Mouse (Mus musculus): ENCODE measurements around the gene Bbs1.
A peak's percentile ranks its signal among the peaks of the same experiment; 100 is the strongest.
"Not testable (repeated sequence)": the region's sequence is repeated elsewhere in the genome, so short reads cannot be mapped to it uniquely, and the experiment has no call there.

Gene Bbs1

DNA sequence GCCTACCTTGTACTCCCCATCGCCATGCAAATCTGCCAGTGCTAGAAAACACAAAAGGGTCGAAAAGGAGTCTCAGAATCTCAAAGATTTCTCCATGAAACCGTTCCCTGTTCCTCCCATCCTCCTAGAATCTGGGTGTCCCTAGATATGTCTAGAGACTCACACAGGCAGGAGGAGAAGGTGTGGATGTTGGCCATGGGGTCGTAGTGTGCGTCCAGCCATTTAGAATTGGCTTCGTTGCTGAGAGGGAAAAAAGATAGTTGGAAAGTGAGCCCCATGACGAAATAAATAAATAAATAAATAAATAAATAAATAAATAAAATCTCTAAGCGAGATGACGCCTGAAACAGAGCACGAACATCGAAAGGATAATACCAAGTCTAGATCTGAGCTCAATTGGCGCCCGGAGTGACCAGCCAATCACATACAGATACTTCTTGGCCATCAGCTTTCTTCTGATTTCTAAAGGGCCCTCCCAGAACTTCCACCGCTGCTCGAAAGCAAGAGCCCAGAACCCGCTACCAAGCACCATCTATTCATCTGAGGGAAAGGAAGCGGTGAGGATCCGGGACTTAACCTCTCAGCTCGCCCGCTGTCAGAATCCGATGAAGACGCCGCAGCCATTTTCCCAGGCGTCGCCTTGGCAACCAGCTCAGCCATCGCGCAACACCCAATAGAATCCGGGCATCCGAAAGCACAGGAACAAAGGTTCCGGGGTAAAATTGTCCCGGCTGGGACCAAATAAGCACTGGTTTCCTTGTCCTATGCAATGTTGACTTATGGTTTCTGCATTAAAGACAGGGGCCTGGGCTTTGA lies at the start of gene Bbs1:
Gene Bbs1, minus strand, starts transcription at position 650 of the 816 bp plus-strand sequence.
- DNase-seq (ENCODE audit: low read depth, low spot score): peak; percentile 88

DNA sequence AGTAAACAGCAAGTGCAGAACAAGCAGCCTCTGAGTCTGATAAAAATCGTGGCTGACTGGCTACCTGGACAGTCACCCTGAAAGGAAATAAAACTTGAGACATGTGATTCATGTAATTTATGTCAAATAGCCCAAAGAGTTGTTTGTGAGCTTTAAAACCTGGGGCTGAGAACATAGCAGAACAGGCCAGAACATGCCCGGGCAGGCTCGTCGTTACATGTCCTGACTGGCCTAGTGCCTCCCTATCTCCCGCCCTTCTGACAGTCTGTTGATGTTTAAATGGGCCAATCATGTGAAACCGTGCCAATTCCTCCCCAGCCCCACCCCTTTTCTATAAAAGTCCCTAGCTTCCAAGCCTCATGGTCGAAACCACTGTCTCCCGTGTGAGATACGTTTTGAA lies 42.2 kb upstream of the Bbs1 start:
- DNase-seq (ENCODE audit: low read depth, low spot score): not testable (repeated sequence)

DNA sequence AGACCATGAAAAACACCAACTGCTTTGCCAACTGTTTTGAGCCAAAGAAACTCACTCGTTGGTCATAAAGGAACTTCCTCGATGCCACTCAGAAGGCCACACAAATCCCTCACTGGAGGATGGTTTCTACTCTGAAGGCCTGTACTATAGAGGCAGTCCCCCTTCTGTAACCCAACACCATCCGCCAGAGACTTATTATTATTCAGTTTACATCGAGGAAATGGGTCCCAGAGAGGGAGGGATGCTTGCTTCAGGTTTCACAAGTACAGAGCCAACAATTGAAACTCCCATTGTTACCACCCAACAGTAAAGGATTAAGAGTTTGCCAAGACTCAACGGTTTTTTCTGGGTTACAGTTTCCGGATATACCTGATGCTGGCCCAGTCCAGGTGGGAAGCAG lies 39.1 kb upstream of the Bbs1 start:
- DNase-seq (ENCODE audit: low read depth, low spot score): peak; percentile 68

DNA sequence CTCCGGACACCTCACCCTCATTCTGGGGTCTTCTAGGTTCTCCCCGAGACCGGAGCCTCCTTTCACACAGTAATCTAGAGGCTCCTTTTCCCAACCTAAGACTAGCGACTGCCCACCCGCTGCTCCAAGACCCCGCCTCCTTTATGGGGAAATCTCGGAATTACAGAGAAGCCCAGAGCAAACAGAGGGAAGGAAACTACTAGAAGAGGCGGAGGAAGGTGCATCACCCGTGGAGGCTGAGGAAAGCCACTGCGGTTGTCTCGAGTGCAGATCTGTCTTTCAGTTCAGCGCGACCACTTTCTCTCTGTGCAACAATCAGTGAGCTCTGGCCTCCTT lies 36.8 kb upstream of the Bbs1 start:
- no peak for DNase-seq (ENCODE audit: low read depth, low spot score)

DNA sequence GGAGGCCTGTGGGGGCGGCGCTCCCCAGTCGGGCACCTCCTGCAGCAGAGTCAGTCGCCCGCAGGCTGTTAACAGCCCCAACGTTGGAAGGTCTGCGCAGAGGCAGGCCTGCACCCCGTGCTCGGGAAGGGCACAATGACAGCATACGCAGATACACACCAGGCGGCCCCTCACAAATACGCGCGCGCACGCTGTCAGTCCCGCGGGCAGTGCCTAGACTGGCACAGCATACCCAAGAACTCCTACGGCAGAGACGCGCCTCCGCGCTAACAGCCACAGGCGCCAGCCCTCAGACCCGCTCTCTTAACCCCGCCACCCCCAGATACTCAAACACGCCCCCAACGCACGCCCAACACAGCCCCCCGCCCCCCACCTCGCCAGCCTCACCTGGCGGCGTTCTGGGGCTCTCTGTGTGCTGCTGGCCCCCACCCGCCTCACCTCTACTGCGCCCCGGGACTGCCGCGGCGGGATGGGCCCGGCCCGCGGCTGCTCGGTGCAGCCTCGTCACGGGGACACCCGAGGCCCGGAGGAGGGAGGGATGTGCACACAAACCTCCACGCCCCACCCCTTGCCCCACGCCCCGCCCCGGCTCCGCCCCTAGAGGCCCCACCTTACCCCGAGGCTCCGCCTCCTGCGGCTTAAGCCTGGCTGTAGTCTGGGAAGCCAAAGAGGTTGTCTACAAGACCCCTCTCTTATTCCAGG lies 36.3 kb upstream of the Bbs1 start, which contains the start of gene Peli3:
Gene Peli3, minus strand, starts transcription at position 577 of the 702 bp plus-strand sequence.
- peak; percentile 90 for DNase-seq (ENCODE audit: low read depth, low spot score)

DNA sequence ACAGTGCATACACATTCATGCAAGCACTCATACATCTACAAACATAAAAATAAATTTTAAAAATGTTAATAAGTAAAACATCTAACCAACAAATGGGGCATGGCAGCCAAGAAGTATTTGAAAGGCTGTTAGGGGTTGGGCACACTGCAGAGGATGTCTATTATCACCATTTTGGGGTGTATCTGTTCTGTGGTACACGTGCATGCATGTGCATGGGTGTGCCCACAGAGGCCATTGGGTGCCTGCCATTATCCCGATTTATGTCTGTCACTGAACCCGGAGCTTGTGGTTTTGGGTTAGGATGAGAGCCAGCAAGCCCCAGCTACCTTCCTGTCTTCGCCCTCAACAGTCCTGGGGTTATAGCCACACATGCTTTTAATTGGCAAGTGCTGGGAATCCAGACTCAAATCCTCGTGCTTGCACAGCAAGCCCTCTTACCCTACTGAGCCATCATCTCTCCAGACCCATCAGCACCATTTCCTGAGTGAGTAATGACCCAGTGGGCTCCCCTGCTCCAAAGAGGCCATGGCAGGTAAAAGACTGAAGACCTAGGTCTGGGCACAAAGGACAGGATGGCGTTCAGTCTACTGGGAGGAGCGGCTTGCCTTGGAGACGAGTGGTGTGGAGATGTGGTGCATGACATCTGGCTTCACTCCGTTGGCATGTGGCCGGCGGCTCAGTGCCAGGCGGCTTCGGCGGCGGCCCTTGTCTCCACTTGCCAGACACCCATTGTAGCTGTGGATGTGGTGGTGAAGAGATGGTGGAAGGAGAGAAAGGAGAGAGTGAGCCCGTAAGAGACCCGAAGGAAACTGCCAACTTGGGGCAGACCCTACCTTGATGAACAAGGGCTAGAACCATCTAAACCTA lies 31.2 kb upstream of the Bbs1 start:
- peak; percentile 31 for DNase-seq (ENCODE audit: low read depth, low spot score)

DNA sequence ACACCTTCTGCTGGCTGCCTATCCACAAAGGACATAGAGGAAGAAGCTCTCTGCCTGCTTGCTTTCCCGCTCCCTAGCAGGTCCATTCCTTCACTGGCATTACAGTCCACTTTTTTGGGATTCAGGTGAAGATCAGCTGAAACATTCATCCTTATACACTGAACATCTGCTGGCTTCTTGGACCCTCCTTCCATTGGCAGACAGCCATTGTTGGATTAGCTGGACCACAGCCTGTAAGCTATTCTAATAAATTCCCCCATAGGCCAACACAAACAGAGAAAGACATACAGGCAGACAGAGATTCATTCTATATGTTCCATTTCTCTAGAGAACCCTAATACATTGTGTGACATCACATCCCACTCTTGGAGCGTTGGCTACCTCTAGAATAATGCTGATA lies 30.5 kb upstream of the Bbs1 start:
- DNase-seq (ENCODE audit: low read depth, low spot score): no peak

DNA sequence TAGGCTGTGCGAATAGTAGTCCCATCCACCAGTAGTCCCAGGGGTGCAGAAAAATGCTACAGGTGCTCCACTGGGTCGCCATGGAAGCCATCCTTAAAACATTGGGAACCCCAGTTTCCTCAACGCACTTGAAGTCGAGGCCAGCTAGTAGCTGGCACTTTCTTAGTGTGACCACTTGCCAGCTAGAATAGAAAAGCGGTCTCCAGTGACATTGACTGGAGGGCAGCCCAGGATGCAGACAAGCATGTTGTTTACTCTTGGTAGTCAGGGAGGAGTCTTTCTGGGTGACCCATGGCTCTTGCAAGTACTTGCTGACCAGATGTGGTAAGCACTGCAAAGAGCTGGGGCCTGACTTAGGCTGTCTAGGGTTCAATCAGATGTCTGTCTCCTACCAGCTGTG lies 22.4 kb upstream of the Bbs1 start:
- no peak for DNase-seq (ENCODE audit: low read depth, low spot score)

DNA sequence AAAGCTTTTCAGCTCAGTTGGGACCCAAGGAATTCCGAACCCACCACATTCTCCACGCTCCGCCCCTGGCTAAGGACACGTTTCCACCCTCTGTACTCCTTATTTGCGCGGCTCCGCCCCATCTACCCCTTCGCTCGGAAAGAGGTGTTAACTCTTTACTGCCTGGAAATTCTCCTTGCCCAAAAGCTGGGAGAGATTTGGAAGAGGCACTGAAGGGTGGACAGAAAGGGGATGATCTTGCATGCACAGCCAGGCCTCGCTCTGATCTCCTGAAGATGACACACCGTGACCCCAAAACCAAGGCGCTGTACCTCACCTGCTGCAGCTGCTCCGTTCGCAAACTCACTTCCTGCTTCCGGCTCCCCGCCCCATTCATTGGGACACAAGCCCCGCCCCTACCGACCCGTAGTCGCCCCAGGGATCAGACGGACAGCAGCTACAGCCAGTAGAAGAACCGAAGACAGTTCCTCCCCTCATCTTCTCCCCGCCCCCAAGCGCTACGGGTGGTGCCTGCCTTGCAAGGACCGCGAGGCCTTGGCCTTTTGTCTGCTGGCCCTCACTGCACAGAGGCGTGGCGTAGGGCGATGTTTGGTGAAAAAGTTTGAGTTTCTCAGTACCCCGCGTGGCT lies 21.6 kb upstream of the Bbs1 start, which contains the start of gene Dpp3:
Gene Dpp3, minus strand, starts transcription at position 384 of the 628 bp plus-strand sequence.
- DNase-seq (ENCODE audit: low read depth, low spot score): peak; percentile 99

DNA sequence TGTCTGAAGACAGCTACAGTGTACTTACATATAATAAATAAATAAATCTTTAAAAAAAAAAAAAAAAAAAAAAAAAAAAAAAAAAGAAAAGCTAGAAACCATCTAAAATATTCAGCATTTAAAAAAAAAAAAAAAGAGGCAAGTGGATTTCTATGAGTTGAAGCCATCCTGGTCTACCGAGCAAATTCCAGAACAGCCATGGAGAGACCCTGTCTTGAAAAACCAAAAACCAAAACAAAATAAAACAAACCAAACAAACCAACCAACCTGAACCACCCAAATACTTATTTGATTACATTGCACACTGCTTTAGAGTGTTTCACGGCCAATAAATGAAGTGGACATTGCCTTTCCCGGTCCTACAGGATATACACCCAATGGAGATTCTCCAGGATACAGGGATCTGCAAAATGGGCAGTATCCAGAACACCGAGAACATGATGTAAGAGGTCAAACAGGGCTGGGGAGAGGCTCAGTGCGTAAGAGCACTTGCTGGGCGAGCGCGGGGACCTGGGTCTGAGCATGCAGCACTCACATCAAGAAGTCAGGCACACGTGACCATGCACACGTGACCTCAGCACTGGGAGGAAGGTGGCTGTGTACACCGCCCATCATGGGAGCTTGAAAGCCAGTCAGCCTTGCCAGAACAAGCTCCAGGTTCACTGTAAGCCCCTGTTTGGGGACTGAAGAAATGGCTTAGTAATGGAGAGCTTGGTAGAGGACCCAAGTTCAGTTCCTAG lies 18.9 kb upstream of the Bbs1 start:
- DNase-seq (ENCODE audit: low read depth, low spot score): peak; percentile 88

DNA sequence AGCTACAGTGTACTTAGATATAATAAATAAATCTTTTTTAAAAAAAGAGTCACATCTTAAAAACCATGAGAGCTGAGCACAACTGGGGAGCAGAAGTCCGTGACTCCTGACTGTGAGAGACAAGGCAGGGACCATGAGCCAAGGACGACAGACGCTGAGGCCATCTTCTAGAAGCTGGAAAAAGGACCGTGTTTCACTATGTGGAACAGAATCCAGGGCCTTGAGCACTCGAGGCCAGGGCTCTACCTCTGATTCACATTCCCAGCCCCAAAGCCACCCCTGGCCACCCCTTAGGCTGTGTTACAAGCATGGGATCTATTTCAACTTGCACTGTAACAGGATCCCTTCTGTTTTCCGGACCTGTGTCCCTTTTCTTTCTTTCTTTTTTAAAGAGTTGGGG lies 13.2 kb upstream of the Bbs1 start:
- DNase-seq (ENCODE audit: low read depth, low spot score): no peak

DNA sequence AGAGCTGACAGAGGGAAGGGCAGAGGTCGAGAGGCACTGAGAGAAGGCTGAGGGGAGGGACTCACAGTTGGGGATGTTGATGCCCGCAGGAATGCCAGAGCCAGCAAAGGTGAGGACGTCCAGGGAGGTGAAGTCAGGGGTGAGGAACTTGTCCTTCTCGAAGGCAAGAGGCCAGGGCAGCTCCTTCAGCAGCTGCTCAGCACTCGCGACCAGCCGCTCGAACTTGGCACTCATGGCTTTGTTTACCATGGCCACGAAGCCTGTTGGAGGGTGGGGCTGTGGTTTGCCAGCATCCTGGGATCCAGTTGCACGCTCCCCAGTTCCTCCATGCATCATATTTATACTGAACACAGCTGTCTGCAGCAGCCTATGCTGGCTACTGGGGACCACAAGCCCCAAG lies 10.4 kb upstream of the Bbs1 start:
- no peak for DNase-seq (ENCODE audit: low read depth, low spot score)

DNA sequence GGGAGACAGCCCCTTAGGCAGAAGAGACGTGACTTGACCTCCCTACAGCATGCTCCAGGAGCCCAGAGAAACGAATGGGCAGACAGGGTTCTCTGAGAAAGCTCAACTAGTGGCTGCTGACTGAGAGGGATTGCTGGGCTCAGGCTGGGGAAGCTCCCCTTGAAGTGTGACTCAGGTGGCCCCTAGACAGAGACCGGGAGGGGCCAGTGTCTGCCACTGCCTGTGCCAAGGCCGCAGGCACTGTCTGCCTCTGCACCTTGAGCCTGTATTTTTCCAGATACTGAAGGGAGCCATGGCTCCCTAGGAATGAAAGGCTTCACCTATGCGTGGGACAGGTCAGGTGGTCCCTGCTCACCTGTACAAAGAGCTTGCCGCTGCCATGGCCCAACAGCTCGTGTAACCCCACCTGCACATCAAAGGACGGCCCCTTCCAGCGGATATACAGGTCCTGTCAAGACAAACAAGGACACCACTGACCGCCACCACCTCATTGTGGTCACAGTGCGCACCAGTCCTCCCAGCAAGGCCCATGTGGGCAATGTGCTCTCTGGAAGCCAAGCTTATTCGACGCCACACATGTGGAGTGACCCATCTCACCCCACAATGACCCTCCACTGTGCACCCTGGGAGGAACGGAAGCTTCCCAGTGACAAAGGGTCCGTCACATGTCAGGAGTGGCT lies 9.6 kb upstream of the Bbs1 start:
- no peak for DNase-seq (ENCODE audit: low read depth, low spot score)

DNA sequence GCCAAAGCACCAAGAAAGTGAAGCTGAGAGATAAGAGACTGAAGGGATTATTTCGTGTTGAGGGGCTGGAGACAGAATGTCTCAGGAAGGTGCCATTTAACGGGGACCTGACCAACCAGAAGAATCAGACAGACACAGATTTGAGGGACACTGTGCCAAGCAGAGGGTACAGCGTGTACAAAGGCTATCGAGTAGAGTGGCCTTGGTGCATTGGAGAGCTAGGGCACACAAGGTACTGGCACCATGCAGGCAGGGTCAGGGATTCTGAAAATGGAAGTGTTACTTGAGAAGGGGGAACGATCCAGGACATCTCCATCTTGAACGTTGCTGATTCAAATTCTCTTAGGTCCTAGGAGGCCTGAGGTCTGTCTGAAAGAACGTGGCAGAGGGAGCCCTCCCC lies 2.9 kb upstream of the Bbs1 start:
- no peak for DNase-seq (ENCODE audit: low read depth, low spot score)

DNA sequence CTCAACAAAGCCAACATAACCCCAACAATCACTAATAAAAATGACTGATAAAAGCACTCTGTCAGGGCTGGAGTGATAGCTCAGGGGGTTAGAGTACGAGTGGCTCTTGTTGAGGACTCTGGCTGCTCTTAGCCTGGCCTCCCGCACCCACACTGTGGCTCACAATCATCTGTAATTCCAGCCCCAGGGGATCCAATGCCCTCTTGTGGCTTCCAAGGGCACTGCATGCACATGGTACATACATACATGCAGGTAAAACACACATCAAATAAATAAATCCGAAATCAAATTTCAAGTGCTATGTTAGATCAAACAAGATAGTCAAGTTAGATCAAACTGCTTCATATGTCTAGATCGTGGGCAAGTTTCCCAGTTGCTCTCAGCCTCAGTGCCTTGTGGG lies 1.7 kb upstream of the Bbs1 start:
- peak; percentile 85 for DNase-seq (ENCODE audit: low read depth, low spot score)

DNA sequence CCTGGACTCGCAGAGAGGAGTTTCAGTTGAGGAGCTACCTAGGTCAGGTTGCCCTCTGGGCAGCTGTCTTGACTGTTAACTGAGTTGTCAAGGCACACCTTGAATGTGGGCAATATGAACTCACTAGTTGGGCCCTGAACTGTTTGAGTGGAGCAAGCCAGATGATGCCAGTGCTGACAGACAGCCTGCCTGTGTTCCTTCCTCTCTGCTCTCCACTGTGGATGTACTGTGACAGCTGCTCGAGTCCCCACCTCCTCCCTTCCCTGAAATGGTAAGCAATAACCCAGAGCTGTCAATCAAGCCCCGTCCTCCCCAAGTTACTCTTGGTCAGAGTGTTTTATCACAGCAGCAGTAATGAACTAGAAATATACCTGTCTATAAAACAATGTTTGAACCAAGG lies 6.5 kb downstream of the Bbs1 start:
- no peak for DNase-seq (ENCODE audit: low read depth, low spot score)

DNA sequence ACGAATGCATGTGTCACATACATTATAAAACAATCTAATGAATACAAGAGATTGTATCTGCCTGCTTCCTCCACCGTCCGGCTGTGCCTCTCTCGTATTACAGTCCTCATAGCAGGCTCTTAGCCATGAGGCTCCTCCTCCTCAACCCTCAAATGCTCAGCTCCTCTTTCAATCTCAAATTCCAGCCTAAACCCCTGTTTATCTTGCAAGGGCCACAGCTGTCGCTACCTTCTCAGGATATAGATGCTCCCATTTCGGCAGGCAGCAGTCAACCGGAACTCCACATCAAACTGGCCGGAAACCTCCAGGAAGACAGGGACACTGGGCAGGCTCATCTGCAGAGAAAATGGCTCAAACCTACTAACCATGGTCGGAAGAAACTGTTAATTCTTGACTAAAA lies 7.5 kb downstream of the Bbs1 start:
- DNase-seq (ENCODE audit: low read depth, low spot score): no peak

DNA sequence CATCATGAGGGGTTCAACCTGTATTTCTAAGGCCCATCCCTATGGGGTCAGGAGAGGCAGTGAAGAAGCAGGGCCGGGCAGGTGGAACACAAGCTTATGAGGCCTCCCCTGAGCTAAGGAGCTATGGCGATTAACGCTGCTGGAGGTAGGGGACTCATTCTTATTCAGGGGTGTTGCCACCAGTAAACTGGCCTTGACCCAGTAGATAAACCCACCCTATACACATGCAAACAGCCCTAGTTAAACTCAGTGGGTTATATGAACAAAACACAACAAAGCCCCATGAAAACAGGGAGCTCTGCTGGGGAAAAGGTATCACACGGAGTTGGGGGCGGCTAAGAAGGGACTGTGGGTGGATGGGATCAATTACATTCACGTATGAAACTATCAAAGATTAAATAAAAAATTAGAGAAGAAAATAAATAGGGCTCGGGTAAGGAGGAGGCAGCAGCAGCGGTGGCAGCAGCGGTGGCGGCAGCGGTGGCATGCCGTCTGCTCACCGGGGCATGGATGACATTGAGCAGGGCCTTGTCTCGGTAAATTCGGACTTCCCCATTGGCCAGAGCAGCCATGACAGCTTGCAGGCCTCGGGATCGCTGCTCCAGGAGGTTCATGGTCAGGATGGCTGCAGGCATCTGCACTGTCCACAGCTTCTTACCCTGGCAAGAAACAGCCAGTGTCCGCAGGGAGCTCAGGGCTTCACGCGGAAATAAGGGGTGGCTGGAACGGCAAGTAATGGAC lies 9.5 kb downstream of the Bbs1 start:
- DNase-seq (ENCODE audit: low read depth, low spot score): peak; percentile 90

DNA sequence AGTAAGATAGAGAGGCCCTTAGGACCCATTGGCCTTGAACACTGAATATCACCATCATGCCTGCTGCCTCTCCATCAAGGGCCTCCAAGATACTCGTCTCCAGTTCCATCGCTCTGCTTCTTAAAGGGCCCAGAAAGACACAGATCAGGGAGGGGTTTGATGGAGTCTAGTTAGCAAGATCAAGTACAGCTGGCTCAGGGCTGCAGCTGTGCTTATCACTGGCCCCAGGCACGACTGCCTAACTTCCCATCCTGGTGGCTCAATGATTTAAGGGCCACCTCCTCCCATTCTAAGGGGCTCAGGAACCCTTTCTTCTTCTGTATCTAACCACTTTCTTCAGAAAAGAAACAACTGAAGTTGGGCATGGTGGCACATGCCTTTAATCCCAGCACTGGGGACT lies 14.6 kb downstream of the Bbs1 start:
- DNase-seq (ENCODE audit: low read depth, low spot score): no peak

DNA sequence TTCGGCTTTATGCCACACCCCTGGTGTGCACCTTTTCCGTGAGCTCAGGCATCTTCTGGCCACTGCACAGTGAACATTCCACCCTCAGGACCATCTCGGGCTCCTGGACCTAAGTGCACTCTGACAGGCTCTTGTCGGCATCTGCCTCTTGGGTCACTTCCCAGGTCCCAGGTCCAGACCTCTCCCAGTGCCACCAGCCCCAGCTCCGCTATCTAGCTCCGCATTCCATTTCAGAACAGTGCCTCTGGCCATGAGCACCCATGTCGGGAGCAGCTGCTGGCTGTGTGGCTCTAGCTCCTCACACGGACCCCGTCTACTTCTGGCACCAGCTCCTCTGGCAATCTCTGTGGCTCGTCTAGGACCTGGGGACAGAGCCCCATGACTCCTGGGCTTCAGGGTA lies 16.6 kb downstream of the Bbs1 start:
- DNase-seq (ENCODE audit: low read depth, low spot score): no peak
